Mouse (Mus musculus) B cell, adult (primary cell): ENCODE data around the gene Mybpc2. TPM values are rescaled to one million over a fixed set of nuclear protein-coding genes. Genes with fewer than 3 reads are reported as not detected.

Experiments
- total RNA-seq: library from RNA; stranded (reverse); gene quantifications from 4 replicates; pipeline ENCODE4 v1.2.4, GENCODE M21; 2023; ENCODE audit not compliant: inconsistent age

Mybpc2 gene
- 14.9 to 16.7 TPM (median 15.5 TPM) in 4 replicates for total RNA-seq

DNA sequence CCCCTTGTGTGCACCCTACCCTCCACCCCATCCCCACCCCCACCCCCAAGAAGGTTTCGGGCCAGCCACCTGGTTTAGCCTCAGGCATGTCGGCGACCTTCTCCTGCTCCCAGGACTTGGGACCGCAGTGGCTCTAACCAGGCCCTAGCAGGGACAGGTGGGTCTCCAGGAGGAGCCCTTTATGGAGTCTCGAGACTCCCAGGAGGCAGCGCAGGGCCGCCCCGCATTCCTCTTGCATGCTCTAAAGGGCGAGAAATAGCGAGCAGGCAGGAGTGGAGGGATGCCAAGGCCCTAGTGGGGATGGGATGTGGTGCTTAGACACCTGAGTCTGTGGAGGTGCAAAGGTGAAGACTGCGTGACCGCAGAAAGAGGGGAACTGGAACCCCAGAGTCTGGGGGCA lies at the start of gene Mybpc2:
Gene Mybpc2 (minus strand): TSS at position 155 of the 400 bp plus-strand sequence.

DNA sequence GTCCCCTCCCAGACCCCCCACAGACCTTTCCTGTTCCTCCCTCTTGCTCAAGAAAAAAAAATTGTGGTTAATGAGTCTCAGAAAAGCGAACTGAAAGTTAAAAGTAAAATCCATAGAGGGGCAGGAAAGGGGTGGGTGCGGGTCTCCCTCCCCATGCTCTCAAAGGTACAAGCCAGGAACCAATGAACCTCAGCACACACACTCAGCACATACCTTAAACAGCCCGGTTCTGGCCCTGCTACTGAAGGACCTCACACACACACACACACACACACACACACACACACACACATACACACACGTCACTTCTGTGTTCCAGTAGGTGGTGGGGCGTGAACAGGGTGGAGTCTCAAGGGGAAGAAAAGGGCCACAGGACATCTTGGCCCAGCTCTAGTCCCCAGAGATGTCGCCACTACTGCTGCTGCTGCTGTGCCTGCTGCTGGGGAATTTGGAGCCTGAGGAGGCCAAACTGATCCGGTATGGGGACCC lies 47.8 kb upstream of the Mybpc2 start, which contains the start of gene Napsa:
Gene Napsa (plus strand): TSS at position 168 of the 489 bp plus-strand sequence.

DNA sequence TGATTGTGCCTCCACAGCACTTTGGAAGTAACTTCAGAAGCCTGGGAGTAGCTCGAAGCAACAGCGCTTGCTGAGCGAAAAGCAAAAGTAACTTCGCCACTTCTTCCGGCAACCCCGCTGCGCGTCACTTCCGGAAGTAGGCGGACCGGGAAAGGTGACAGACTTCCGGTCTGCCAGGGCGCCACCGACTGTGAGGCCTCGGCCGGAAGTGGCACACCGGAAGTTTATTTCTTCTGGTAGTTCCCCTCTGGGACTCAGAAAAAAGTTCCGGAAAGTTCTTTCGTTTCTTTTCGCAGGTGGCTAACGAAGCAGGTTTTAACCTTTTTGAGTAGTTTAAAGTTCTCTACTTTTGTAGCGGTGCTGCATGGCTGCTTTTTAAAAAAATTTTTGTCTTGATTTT lies 29.4 kb upstream of the Mybpc2 start, which contains the start of gene Nr1h2:
Gene Nr1h2 (minus strand): TSS at position 126 of the 400 bp plus-strand sequence.

DNA sequence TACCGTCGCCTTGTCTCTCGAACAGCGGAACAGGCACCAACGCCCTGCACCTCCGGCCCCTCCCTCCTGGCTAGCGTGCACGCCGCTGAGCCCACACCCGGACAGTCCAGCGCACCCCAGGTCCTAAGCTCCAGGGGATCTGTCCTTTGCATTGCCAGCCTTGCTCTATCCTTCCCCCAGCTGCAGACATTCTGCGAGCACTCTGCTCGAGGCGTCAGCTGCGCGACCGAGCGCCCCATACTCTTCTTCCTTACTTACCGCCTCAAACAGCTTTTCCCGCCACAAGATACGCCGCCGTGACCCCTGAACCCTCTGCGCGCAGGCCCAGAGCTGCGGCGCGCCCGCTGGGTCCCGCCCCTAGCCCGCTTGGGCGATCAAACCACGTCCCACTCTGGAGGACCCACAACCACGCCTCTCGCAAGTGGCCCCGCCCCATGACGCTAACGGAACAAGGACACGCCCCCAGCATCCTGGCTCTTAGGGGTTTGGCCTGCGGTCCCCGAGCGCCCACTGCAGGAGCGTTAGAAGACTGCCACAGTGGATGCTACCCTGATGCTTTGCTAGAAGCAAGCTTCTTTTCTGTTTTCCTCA lies 24.1 kb upstream of the Mybpc2 start, which contains the start of gene Pold1:
Gene Pold1 (minus strand): TSS at position 353 of the 591 bp plus-strand sequence.

DNA sequence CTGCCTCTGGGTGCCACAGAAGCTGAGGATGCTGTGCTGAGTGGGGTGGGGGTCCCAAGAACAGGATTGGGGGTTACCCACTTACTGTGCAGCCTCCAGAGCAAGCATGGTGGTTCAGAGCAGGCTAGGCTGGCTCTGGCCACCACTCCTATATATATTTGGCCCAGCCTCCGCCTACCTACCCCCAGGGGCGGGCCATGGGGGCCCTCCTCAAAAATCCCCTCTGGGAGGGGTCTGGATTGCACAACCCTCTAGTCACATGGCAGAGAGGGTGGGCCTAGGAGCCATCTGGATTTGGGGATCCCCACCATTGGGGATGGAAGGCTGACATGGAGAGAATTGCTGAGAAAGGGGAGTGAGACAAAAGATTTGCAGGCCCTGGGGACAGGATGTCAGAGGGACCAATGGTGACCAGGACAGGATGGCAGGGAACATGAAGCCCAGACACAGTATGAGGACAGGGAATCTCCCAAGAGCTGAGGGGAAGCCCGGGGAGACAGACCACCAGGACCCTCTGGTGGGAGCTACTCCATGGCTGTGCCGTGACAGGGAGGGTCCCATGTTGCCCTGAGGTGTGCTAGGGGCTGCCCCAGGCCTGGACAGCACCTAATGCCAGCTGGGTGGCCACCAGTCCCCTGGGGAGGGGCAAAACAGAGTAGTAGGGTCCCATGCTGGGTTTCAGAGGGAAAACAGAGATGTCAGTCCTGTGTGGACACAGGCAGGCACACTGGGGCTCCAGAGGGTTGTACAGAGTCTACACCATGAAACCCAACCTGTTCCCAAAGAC lies 7.7 kb upstream of the Mybpc2 start, which contains the start of gene Spib:
Gene Spib (minus strand): TSS at position 126 of the 787 bp plus-strand sequence.

DNA sequence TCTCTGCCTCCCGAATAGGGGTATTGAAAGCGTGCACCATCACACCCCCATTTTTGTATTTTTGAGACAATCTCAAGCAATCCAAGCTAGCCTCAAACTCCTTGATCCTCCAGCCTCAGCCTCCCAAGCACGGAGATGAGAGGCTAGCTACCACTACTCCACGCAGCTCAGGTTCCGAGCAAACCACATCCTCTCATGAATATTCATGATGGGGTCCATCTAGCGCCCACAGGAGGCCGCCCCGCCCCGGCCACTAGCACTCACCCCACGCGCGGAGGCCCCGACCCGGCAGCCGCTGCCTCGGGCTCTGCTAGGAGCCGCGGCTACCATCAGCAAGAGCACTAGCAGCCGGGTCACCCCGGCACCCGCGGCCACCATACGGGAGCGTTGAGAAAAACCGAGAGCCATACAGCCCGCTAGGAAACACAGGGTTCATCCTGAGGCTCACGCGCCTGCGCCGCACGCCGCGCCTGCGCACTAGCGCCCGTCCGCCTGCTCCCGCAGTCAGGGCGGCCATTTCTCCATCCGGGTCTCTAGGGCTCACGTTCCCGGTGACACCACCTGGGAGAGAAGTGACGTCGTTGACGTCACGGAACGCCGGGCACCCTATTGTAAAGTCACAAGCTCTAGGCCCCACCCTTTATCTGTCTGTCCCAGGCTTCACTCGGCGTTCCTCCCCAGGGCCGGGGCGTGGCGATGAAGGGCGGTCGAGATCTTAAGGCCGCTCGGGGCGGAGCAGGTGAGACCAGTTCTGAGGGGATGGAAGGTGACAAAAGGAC lies 28.3 kb downstream of the Mybpc2 start, which contains the start of the genes Emc10 and Fam71e1:
Gene Emc10 (minus strand): TSS at position 538 of the 779 bp plus-strand sequence.
Gene Fam71e1 (plus strand): TSS at position 590 of the 779 bp plus-strand sequence.

DNA sequence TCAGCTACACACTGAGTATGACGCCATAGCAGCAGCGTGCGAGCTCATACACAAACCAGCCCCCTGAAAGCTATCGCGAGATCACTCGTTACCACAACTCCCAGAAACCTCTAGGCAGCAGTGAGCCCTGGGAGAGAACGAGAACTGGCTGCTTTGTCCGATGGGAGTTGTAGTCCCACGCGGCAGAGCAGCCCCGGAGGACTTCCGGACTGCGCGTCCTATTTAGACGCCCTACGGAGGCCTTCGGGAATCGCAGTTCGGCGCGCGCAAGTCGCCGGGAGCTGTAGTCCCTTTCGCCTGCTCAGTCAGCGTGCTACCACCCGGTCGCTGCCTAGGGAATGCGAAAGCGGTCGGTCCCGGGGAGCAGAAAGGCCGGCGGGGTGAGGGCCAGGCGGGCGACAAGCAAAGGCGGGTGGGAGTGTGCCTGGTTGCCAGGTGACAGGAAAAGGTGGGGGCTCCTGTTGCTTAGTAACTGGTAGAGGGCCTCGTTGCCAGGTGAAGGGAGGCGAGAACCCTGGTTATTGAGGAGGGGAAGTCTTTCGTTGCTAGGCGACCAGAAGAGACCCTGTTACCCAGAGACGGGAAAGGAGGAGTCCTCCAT lies 56.5 kb downstream of the Mybpc2 start, which contains the start of gene Josd2:
Gene Josd2 (plus strand): TSS at position 170 of the 601 bp plus-strand sequence.

DNA sequence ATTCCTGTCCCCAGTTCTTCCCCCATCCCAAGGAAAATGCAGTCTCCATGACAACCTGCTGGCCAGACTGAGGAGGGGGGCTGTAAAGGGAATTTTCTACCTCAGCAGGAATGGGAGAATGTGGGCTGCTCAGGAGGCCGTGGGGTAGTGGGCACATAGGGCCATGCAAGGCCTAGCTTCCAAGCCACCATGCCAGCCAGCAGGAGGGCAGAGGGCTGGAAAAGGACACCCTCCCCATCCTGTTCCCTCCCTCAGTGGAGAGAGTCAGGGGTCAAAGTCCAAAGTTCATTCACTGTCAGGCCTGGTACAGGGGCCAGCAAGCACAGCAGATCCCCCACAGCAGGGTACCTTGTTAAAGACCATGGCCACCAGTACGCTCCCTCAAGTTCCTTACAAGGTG lies 59.3 kb downstream of the Mybpc2 start, which contains the start of gene Aspdh:
Gene Aspdh (plus strand): TSS at position 281 of the 400 bp plus-strand sequence.

Other genes with a start within 250 kb of the Mybpc2 start
- 1.00 to 2.5 TPM (median 1.2 TPM) in 4 replicates for gene Clec11a, start 217.8 kb downstream of the Mybpc2 start, total RNA-seq
- 29.6 to 39.7 TPM (median 36.1 TPM) in 4 replicates for gene Shank1, start 214.4 kb downstream of the Mybpc2 start, total RNA-seq
- gene Syt3, start 140.6 kb downstream of the Mybpc2 start, total RNA-seq: not detected in 4 replicates
- not detected in 4 replicates for gene 1700008O03Rik, start 138.8 kb downstream of the Mybpc2 start, total RNA-seq
- not detected in 4 replicates for gene Lrrc4b, start 95.6 kb downstream of the Mybpc2 start, total RNA-seq
- not detected in 4 replicates for gene Aspdh, start 59.3 kb downstream of the Mybpc2 start, total RNA-seq
- gene Josd2, start 56.7 kb downstream of the Mybpc2 start, total RNA-seq: 64.3 to 78.1 TPM (median 67.9 TPM) in 4 replicates
- gene Emc10, start 28.1 kb downstream of the Mybpc2 start, total RNA-seq: 69.5 to 76.6 TPM (median 74.0 TPM) in 4 replicates
- 8.6 to 15.4 TPM (median 11.1 TPM) in 4 replicates for gene Fam71e1, start 28.1 kb downstream of the Mybpc2 start, total RNA-seq
- 495 to 541 TPM (median 519 TPM) in 4 replicates for gene Spib, start 7.4 kb upstream of the Mybpc2 start, total RNA-seq
- 150 to 170 TPM (median 155 TPM) in 4 replicates for gene Pold1, start 24.2 kb upstream of the Mybpc2 start, total RNA-seq
- gene Nr1h2, start 29.3 kb upstream of the Mybpc2 start, total RNA-seq: 363 to 416 TPM (median 382 TPM) in 4 replicates
- 665 to 743 TPM (median 692 TPM) in 4 replicates for gene Napsa, start 47.7 kb upstream of the Mybpc2 start, total RNA-seq
- gene Kcnc3, start 66.0 kb upstream of the Mybpc2 start, total RNA-seq: 22.7 to 29.6 TPM (median 23.7 TPM) in 4 replicates
- not detected in 4 replicates for gene Myh14, start 146.2 kb upstream of the Mybpc2 start, total RNA-seq
- gene Izumo2, start 184.1 kb upstream of the Mybpc2 start, total RNA-seq: not detected in 4 replicates
- 66.6 to 84.4 TPM (median 73.7 TPM) in 4 replicates for gene Vrk3, start 223.8 kb upstream of the Mybpc2 start, total RNA-seq
- 2.0 to 3.3 TPM (median 2.6 TPM) in 4 replicates for gene Zfp473, start 226.4 kb upstream of the Mybpc2 start, total RNA-seq